Mouse (Mus musculus) adrenal gland, postnatal 10 days (tissue): ENCODE measurements at regions not wholly inside any gene's neighbourhood (a gene's known extent, or its start where the extent isn't known, plus 50 kb on each side); places are given as distances from the start of the nearest gene placed in this dataset.

Experiments
- DNase-seq: peaks from one replicate; pipeline ENCODE4 v3.0.0; 2021; ENCODE audit warnings: mixed read lengths

GRCm38 (mm10) chr6:50059917-50060316, 50.1 kb upstream of the Mpp6 start:
- DNase-seq: no peak
